Mouse (Mus musculus) testis, adult 2 months (tissue): Measurements from ENCODE around the gene Mta3.

Experiments
- CTCF ChIP-seq: fragments of 200-500 bp; IDR thresholded peaks from 2 replicates; pipeline ENCODE4 v1.5.1; 2012; ENCODE audit warnings: low read depth, mild to moderate bottlenecking, inconsistent platforms, low read length, moderate library complexity; ENCODE audit not compliant: control insufficient read depth, insufficient read depth, insufficient replicate concordance
- POLR2A ChIP-seq: fragments of 200-500 bp; IDR thresholded peaks from 2 replicates; pipeline ENCODE4 v1.6.1; 2012; ENCODE audit warnings: low read depth, mild to moderate bottlenecking, inconsistent platforms, low read length, moderate library complexity; ENCODE audit not compliant: control insufficient read depth

DNA sequence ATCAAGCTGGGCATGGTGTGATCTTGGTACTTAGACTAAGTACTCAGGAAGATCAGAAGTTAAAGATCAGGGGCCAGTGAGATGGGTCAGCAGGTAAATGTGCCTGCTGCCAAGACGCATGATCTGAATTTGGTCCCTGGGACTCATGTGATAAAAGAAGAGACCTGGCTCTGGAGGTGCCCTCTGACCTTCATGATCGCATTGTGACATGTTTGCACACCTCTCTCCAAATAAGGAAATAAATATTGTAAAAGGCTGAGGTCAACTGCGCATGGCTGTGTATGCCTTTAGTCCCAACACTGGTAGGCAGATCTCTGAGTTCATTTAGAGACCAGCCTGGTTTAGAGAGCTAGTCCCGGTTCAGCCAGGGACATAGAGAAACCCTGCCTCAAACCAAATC lies 164.4 kb downstream of the Mta3 start:
- TF ChIP-seq POLR2A, result no peak
- TF ChIP-seq CTCF, result no peak
